Mouse (Mus musculus): ENCODE data around the gene Sh3rf1. TPM values are rescaled to one million over a fixed set of nuclear protein-coding genes. Genes with fewer than 3 reads are reported as not detected.

Gene Sh3rf1
- polyA plus RNA-seq, 1 experiment from 2014 or later = 22.9 TPM

DNA sequence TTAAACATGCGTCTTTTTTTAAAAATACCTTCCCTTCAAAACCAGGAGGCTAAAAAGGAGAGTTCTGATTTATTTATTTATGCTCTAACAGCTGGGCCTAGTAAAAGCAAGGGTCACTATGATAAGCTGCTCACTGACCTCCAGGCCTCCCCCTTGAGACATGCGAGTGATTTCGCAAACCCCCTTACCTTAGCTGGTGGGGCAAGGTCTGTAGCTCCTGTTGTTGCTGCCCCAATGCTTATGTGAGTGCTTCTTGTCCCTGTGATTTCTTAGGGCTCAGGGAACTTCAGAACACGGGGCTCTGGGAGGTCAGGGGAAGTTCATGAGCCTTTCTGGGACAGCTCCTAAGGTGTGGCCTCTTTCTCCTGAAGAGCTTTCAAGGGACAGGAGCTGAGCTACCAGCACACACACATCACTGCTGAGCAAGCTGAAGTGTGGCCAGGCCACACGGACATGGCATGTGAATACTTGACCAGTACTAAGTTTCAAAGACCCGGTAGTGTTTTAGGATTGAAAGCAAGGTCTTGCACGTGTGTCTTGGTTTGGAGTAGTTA lies 118.9 kb downstream of the Sh3rf1 start:
- ATAC-seq = no peak
- POLR2A ChIA-PET = interaction anchor here (1.3 to 1.5 kb wide), 3 partner anchors 10 to 36 kb away, joined by 3 to 4 read pairs (median 3); no protein-coding TSS in a partner anchor
- CTCF ChIA-PET = interaction anchor here (0.8 to 2.3 kb wide), 5 partner anchors 8 to 44 kb away, joined by 3 to 9 read pairs (median 3); no protein-coding TSS in a partner anchor
- in situ Hi-C loops (cut with MboI; ENCODE audit: low pct_unique_long_range_greater_than_20kb) = loop anchor here (5.0 kb wide), 1 partner anchor 65 kb away; no protein-coding TSS in a partner anchor
- no peak for DNase-seq (ENCODE audit: low read depth, low spot score)
- no peaks in the 10 kb centered on the region for H3K27me3 ChIP-seq
- no peak for TF ChIP-seq CTCF (IDR thresholded peaks at IDR 0.05)

DNA sequence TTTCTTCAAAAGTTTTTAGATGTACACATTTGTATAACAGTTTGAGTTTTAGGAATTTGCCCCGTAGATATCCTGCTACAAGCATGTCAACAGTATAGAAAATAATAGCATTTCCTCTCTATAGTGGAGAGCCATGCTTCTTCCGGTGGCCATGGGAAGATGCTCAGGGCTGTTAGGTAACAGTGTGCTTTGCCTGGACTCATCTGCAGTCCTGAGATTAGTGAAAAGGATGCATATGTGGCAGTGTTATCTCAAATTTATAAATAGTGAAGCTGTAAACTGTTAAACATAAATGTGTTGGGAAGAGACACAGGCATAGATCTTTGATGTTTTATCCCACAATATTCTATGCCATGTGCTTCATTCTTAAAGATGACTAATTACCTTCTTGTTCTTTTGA lies 120.8 kb downstream of the Sh3rf1 start:
- no peaks in the 10 kb centered on the region for H3K27me3 ChIP-seq
- no peak for TF ChIP-seq CTCF (IDR thresholded peaks at IDR 0.05)
- DNase-seq (ENCODE audit: low read depth, low spot score) = no peak
- ATAC-seq = no peak
- ChIA-PET CTCF (interaction anchor here (0.6 to 2.3 kb wide), 4 partner anchors 12 to 117 kb away, joined by 3 to 5 read pairs (median 3); no protein-coding TSS in a partner anchor), POLR2A (no interaction called here)
- in situ Hi-C loops (cut with MboI; ENCODE audit: low pct_unique_long_range_greater_than_20kb) = loop anchor here (5.0 kb wide), 1 partner anchor 67 kb away; no protein-coding TSS in a partner anchor

DNA sequence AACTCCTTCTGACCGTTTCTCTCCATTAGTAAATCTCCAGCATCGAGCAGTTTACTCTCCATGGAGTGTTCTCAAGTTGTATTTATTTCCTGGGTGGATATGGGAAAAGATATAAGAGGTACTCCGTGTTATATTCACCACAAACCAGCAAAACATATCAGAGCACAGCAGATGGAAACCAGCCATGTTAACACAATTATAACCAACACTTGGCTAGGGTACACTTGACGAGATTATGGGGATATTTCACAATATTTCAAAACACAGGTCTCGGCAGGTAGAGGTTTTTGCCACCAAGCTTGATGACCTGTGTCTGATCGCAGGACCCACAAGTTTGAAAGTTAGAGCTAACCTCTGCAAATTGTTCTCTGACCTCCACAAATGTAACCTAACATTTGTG lies 123.3 kb downstream of the Sh3rf1 start:
- H3K27me3 ChIP-seq = no peaks in the 10 kb centered on the region
- no peak for TF ChIP-seq CTCF (IDR thresholded peaks at IDR 0.05)
- DNase-seq (ENCODE audit: low read depth, low spot score) = no peak
- POLR2A ChIA-PET = no interaction called here
- in situ Hi-C loops (cut with MboI; ENCODE audit: low pct_unique_long_range_greater_than_20kb) = no loop called here
- no peak for ATAC-seq
- CTCF ChIA-PET = no interaction called here

DNA sequence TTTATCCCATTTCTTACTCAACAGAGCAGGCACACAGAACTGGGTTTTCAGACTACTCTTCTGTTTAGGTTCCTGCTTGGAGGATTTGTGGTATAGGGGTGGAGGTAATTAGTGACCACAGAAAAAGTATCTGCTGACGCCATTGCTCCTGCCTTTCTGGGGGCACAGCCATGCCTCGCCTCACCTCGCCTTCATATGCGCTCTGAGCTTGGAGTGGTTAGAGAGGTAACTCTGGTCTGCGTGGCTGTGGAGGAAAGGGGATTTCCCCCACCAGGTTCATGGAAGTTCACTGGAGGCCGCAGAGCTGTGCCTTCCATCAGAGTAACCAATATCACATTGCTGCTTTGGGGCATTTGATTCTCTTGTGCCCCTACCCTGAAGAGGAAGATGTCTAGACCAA lies 123.9 kb downstream of the Sh3rf1 start:
- H3K27me3 ChIP-seq = no peaks in the 10 kb centered on the region
- ChIA-PET CTCF (no interaction called here), POLR2A (no interaction called here)
- TF ChIP-seq CTCF (IDR thresholded peaks at IDR 0.05) = no peak
- DNase-seq (ENCODE audit: low read depth, low spot score) (no peak), ATAC-seq (no peak)
- in situ Hi-C loops (cut with MboI; ENCODE audit: low pct_unique_long_range_greater_than_20kb) = no loop called here

DNA sequence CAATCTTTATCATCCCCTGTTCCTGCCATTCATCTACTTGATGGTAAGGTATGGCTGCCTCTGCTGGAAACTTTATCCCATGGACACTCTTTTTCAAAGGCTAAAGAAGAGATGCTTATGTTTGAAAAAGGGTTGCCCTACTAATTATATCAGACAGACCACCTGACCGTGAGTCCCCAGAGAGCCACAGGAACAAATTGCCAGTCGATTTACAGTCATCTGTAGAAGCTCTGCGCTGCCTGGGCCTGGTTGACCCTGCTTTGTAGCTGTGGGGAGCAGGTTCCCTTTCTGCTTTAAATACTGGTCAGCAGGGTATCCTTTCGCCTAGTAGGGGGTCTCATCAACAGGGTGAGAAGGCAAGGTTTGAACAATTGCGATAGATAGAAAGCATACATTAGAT lies 124.4 kb downstream of the Sh3rf1 start:
- ATAC-seq = no peak
- POLR2A ChIA-PET = no interaction called here
- no peaks in the 10 kb centered on the region for H3K27me3 ChIP-seq
- in situ Hi-C loops (cut with MboI; ENCODE audit: low pct_unique_long_range_greater_than_20kb) = no loop called here
- no peak for TF ChIP-seq CTCF (IDR thresholded peaks at IDR 0.05)
- no peak for DNase-seq (ENCODE audit: low read depth, low spot score)
- CTCF ChIA-PET = no interaction called here

DNA sequence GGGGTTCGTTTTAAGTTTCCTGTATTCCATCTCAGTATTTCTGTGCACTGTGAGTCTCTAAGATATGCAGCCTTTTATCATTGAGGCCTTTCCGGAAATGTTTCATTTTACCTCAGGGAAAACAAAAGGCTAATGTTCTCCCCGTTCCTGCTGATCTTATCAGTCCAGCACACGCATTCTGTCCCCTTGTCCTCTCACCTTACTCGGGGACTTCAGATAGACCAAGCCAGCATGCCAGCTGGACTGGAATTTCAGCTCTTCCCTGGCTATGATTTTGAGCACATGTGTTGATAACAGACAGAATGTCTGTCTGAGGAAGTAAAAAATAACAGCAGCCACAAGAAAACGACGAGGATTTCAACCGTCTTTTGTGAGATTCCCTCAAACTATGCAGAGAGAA lies 124.8 kb downstream of the Sh3rf1 start:
- H3K27me3 ChIP-seq = no peaks in the 10 kb centered on the region
- in situ Hi-C loops (cut with MboI; ENCODE audit: low pct_unique_long_range_greater_than_20kb) = no loop called here
- POLR2A ChIA-PET = no interaction called here
- CTCF ChIA-PET = no interaction called here
- DNase-seq (ENCODE audit: low read depth, low spot score) = no peak
- ATAC-seq = no peak
- TF ChIP-seq CTCF (IDR thresholded peaks at IDR 0.05) = no peak

DNA sequence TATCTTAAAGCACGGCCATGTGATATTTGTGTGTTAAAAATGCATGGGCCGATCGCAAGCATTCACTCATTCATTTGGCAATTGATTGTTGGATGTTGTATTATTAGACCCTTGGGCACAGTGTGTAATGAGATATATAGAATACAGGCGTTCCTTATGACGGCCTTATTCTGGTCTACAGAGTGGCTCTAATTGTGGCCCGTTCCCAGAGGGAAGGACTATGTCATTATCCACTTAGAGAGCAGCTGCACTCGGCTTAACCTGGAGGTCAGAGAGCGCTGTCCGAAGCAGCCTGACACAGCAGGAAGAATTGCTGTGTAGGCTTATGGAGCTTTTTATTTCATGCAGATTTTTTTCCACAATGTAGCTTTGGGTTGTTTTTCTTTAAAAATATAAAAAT lies 126.8 kb downstream of the Sh3rf1 start:
- in situ Hi-C loops (cut with MboI; ENCODE audit: low pct_unique_long_range_greater_than_20kb) = loop anchor here (10.0 kb wide), 1 partner anchor 126 kb away; the partner anchor contains the start of gene Sh3rf1
- POLR2A ChIA-PET = no interaction called here
- TF ChIP-seq CTCF (IDR thresholded peaks at IDR 0.05) = no peak
- DNase-seq (ENCODE audit: low read depth, low spot score) = no peak
- no peaks in the 10 kb centered on the region for H3K27me3 ChIP-seq
- CTCF ChIA-PET = interaction anchor here (1.3 to 1.5 kb wide), 2 partner anchors 8 to 28 kb away, joined by 3 to 4 read pairs; no protein-coding TSS in a partner anchor
- no peak for ATAC-seq

DNA sequence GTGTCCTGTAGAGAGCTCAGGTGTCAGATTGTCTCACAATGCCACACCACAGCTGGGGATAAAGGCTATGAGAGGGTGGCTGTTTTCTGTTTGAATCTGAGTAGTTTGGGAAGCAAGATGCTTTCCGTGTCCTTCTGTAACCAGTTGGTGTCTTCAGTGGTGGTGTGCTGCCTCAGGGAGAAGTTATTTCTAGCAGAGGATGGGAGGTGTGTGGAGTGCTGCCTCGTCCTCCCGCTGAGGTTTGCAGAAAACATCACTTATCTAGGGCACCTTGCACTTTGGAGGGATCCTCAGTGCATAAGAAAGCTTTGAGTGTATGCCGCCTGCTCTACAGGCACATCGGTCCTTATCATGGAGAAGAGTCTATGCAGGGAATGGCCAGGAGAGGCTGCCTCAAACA lies 128.0 kb downstream of the Sh3rf1 start:
- DNase-seq (ENCODE audit: low read depth, low spot score) (no peak), ATAC-seq (no peak)
- ChIA-PET CTCF (no interaction called here), POLR2A (interaction anchor here (0.6 kb wide), 1 partner anchor 44 kb away, joined by 3 read pairs; no protein-coding TSS in a partner anchor)
- TF ChIP-seq CTCF (IDR thresholded peaks at IDR 0.05) = no peak
- H3K27me3 ChIP-seq = no peaks in the 10 kb centered on the region
- in situ Hi-C loops (cut with MboI; ENCODE audit: low pct_unique_long_range_greater_than_20kb) = loop anchor here (10.0 kb wide), 1 partner anchor 127 kb away; the partner anchor contains the start of gene Sh3rf1

DNA sequence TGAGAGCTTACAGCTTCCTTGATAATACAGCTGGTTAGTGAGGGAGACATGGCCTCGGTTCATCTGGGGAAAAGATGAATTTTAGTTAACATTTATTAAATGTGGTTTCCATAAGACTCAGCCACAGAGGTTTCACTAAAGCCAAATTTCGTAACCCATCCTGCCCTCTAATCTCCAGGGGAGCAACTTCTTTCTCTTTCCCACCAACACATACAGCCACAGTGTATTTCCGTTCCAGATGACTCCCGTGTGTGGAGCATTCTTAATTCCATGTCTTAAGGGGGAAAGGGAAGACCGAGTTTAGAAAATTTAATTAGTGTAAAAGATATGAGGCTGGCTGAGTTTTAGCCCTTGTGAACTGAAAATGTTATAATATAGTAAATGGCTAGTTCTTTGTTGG lies 131.8 kb downstream of the Sh3rf1 start:
- TF ChIP-seq CTCF (IDR thresholded peaks at IDR 0.05) = no peak
- POLR2A ChIA-PET = no interaction called here
- no peaks in the 10 kb centered on the region for H3K27me3 ChIP-seq
- in situ Hi-C loops (cut with MboI; ENCODE audit: low pct_unique_long_range_greater_than_20kb) = loop anchor here (10.0 kb wide), 1 partner anchor 131 kb away; the partner anchor contains the start of gene Sh3rf1
- CTCF ChIA-PET = no interaction called here
- no peak for ATAC-seq
- DNase-seq (ENCODE audit: low read depth, low spot score) = no peak

DNA sequence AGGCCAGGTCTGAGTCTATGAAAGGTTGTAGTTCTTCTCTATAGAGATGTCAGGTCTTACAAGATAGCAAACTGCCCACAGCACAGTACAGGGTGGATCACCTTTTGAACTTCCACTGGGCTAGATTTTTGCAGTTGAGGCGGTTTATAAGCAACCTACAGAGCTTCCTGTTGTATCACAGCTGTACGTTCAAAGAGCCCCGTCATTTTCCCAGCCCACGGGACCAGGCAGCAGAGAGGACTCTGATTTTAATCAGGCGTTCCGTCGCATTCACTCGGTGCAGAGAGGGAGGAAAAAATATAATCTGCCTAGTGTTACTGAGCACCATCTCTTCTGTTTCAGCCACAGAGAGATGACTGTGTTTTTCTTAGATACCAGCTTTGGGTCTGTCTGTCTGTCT lies 135.3 kb downstream of the Sh3rf1 start:
- DNase-seq (ENCODE audit: low read depth, low spot score) (no peak), ATAC-seq (no peak)
- ChIA-PET POLR2A (no interaction called here), CTCF (no interaction called here)
- H3K27me3 ChIP-seq = no peaks in the 10 kb centered on the region
- in situ Hi-C loops (cut with MboI; ENCODE audit: low pct_unique_long_range_greater_than_20kb) = loop anchor here (10.0 kb wide), 1 partner anchor 134 kb away; the partner anchor contains the start of gene Sh3rf1
- no peak for TF ChIP-seq CTCF (IDR thresholded peaks at IDR 0.05)

DNA sequence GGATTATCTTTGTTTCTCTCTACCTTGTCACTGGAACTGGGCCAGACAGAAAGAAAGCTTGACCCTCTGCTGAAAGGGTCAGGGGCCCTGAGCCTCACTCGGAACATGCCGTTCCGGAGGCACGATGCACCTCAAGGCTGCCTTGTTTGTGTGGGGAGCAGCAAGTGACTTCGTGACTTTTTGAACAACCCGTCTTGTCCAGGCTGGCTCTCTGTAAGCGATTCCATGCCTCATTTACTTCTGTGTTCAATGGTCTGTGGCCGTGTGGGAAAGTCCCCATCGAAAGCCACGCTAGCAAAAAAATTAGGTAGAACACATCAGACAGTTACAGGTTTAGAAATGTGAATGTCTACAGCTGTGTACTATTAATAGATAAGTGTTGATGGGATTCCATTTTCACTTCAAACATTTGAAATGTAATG lies 136.2 kb downstream of the Sh3rf1 start:
- ChIA-PET POLR2A (no interaction called here), CTCF (no interaction called here)
- peak; percentile 76 for ATAC-seq
- no peaks in the 10 kb centered on the region for H3K27me3 ChIP-seq
- no peak for DNase-seq (ENCODE audit: low read depth, low spot score)
- no peak for TF ChIP-seq CTCF (IDR thresholded peaks at IDR 0.05)
- in situ Hi-C loops (cut with MboI; ENCODE audit: low pct_unique_long_range_greater_than_20kb) = loop anchor here (10.0 kb wide), 1 partner anchor 135 kb away; the partner anchor contains the start of gene Sh3rf1
